Mouse (Mus musculus): ENCODE results near the gene Scyl1. TPM values are rescaled to one million over a fixed set of nuclear protein-coding genes. Genes with fewer than 3 reads are reported as not detected.

Scyl1 gene
- polyA plus RNA-seq (2015; fragmentation: Nextera tagmentation; extraction: Ambion mirVana) = 50.3 and 69.4 TPM in 2 replicates

DNA sequence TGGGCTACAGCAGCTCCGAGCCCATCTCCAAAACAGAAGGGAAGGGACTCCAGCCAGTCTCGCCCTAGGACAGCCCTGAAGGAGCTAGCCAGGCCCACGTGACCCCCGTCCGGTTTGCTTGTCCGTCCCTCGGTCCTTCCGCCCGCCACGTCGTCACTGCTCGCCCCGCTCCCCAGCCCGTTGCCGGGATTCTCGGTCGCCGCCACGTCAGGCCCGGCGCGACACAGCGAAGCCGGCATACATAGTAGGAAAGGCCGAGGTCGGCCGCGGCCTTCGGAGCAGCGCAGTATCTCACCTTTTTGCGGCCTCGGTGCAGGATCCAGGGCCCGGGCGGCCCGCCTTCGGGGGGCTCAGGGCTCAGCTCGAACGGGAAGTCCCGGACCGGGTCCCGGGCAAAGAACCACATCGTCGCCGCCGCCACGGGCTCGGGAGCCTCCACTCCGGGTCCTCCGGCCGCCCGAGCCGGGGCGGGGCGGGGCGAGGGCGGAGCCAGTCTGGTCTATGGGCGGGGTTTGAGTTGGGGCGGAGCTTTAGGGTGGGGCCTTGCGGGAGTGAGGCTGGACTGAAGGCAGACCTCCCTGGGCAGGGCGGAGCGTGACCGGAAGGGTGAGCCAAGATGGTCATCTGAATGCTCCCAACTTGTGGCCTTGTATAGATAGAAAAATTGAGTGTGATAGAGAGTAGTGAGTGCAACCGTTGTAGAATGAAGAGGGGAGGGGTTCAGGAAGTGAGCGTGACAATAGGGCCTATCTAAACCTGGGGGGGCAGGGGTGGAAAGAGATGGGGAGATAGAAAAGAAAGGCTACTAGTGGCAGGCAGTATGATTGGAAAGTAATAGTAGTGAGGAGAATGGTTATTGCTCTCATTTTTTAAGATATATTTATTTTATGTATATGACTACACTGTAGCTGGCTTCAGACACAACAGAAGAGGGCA, at the start of gene Scyl1:
TSS of gene Scyl1 (minus strand) at position 495 of the 936 bp plus-strand sequence.

GRCm38 (mm10) chr19:5740320-5741317, 30.6 kb downstream of the Scyl1 start, which contains the start of gene Ltbp3:
Ltbp3 (plus strand) TSS chr19:5740904.

DNA sequence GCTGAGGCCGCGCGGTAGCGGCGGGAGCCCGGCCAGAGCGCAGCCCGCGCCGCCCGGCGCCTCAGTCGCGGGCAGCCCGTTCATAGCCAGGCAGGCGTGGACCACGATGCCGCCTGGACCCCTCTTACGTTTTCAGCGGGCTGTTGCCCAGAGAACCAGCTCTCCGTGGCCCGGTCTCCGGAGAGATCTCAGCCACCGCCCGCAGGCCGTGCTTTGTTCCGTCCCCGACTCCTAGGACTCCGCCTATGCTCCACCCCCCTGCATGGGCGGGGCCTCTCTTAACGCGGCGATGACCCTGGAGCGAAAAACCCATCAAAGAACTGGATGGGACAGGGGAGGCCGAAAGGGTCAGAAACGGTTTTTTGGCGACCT, 41.8 kb downstream of the Scyl1 start, which contains the start of gene Fam89b:
TSS of gene Fam89b (minus strand) at position 210 of the 372 bp plus-strand sequence.

GRCm38 (mm10) chr19:5725767-5726515, 45.3 kb downstream of the Scyl1 start, which contains the start of gene Ehbp1l1:
Ehbp1l1 (minus strand) TSS chr19:5726317.

Other genes starting within 250 kb of the Scyl1 start
- 0.36 and 0.41 TPM in 2 replicates for gene Ovol1, start 210.8 kb downstream of the Scyl1 start, polyA plus RNA-seq (2015; fragmentation: Nextera tagmentation; extraction: Ambion mirVana)
- 1.0 and 4.3 TPM in 2 replicates for gene Ap5b1, start 203.4 kb downstream of the Scyl1 start, polyA plus RNA-seq (2015; fragmentation: Nextera tagmentation; extraction: Ambion mirVana)
- 189 and 232 TPM in 2 replicates for gene Rnaseh2c, start 169.5 kb downstream of the Scyl1 start, polyA plus RNA-seq (2015; fragmentation: Nextera tagmentation; extraction: Ambion mirVana)
- gene Kat5, start 161.2 kb downstream of the Scyl1 start, polyA plus RNA-seq (2015; fragmentation: Nextera tagmentation; extraction: Ambion mirVana) = 42.7 and 55.8 TPM in 2 replicates
- gene Rela, start 133.9 kb downstream of the Scyl1 start, polyA plus RNA-seq (2015; fragmentation: Nextera tagmentation; extraction: Ambion mirVana) = 32.7 and 55.1 TPM in 2 replicates
- 23.6 and 38.7 TPM in 2 replicates for gene Sipa1, start 107.7 kb downstream of the Scyl1 start, polyA plus RNA-seq (2015; fragmentation: Nextera tagmentation; extraction: Ambion mirVana)
- 20.8 and 28.6 TPM in 2 replicates for gene Map3k11, start 82.7 kb downstream of the Scyl1 start, polyA plus RNA-seq (2015; fragmentation: Nextera tagmentation; extraction: Ambion mirVana)
- gene Pcnx3, start 82.5 kb downstream of the Scyl1 start, polyA plus RNA-seq (2015; fragmentation: Nextera tagmentation; extraction: Ambion mirVana) = 8.7 and 15.1 TPM in 2 replicates
- gene Kcnk7, start 67.1 kb downstream of the Scyl1 start, polyA plus RNA-seq (2015; fragmentation: Nextera tagmentation; extraction: Ambion mirVana) = 0.33 and 0.57 TPM in 2 replicates
- 20.3 and 23.5 TPM in 2 replicates for gene Ehbp1l1, start 45.1 kb downstream of the Scyl1 start, polyA plus RNA-seq (2015; fragmentation: Nextera tagmentation; extraction: Ambion mirVana)
- 86.7 and 91.8 TPM in 2 replicates for gene Fam89b, start 41.8 kb downstream of the Scyl1 start, polyA plus RNA-seq (2015; fragmentation: Nextera tagmentation; extraction: Ambion mirVana)
- gene Ltbp3, start 30.5 kb downstream of the Scyl1 start, polyA plus RNA-seq (2015; fragmentation: Nextera tagmentation; extraction: Ambion mirVana) = 50.6 and 57.0 TPM in 2 replicates
- 19.3 and 42.3 TPM in 2 replicates for gene Frmd8, start 103.9 kb upstream of the Scyl1 start, polyA plus RNA-seq (2015; fragmentation: Nextera tagmentation; extraction: Ambion mirVana)
- gene Slc25a45, start 106.4 kb upstream of the Scyl1 start, polyA plus RNA-seq (2015; fragmentation: Nextera tagmentation; extraction: Ambion mirVana) = 9.9 and 23.2 TPM in 2 replicates
- gene Tigd3, start 122.7 kb upstream of the Scyl1 start, polyA plus RNA-seq (2015; fragmentation: Nextera tagmentation; extraction: Ambion mirVana) = 2.2 and 3.1 TPM in 2 replicates
- 52.8 and 74.8 TPM in 2 replicates for gene Dpf2, start 141.6 kb upstream of the Scyl1 start, polyA plus RNA-seq (2015; fragmentation: Nextera tagmentation; extraction: Ambion mirVana)
- gene Cdc42ep2, start 153.4 kb upstream of the Scyl1 start, polyA plus RNA-seq (2015; fragmentation: Nextera tagmentation; extraction: Ambion mirVana) = 10.5 and 12.6 TPM in 2 replicates
- gene Pola2, start 192.8 kb upstream of the Scyl1 start, polyA plus RNA-seq (2015; fragmentation: Nextera tagmentation; extraction: Ambion mirVana) = 19.6 and 27.3 TPM in 2 replicates
- not detected in 2 replicates for gene Slc22a20, start 214.7 kb upstream of the Scyl1 start, polyA plus RNA-seq (2015; fragmentation: Nextera tagmentation; extraction: Ambion mirVana)
- gene Capn1, start 244.5 kb upstream of the Scyl1 start, polyA plus RNA-seq (2015; fragmentation: Nextera tagmentation; extraction: Ambion mirVana) = 13.9 and 14.2 TPM in 2 replicates

Measured in adrenal gland, postnatal 0 days (tissue).